Mouse (Mus musculus) embryonic fibroblast, embryonic 13.5 days (primary cell): Measurements from ENCODE around the gene Fkbp14.

Experiments used
- CTCF ChIP-seq: IDR thresholded peaks from 2 replicates; pipeline ENCODE4 v1.5.1; 2011; ENCODE audit warnings: mild to moderate bottlenecking, control low read depth, low read length, moderate library complexity, borderline replicate concordance; ENCODE audit not compliant: insufficient read depth
- POLR2A ChIP-seq: IDR thresholded peaks from 2 replicates; pipeline ENCODE4 v1.6.1; 2011; ENCODE audit warnings: low read depth, mild to moderate bottlenecking, control low read depth, low read length, moderate library complexity

DNA sequence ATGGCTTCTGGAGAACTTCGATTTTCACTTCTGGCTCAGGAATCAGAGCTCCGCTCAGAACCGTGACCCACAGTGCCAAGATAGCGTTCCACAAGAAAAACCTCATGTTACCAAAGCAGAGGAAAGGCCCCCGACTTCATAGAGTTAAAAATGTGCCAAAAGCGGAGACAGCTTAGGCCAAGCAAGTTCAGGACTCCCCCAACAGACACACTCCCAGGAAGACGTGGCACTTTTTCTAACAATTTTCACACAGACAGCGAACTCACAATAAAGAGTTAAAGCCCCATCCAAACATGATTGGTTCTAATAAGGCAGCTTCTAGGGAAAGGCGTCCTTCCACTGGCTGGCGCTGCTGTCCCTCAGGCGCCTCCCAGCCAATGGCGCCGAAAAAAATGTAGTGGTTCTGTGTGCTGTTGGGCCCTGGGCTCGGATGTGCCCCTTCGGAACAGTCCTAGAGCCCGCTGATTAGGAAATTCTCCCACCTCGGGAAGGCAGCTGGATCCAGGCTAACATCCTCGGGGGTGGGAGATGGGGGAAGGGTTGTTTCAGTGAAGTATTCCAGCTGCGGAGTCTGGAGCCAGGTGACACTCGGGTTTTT lies 4.1 kb downstream of the Fkbp14 start:
- peak; percentile 67 for TF ChIP-seq POLR2A
- no peak for TF ChIP-seq CTCF
